Mouse (Mus musculus) bone marrow, adult 2 months (tissue): ENCODE data around the gene Ncbp2.

Experiments used
- CTCF ChIP-seq: fragments of 200-500 bp; IDR thresholded peaks from 2 replicates; pipeline ENCODE4 v1.5.1; 2011; ENCODE audit warnings: low read length, control low read depth; ENCODE audit not compliant: control insufficient read depth, insufficient read depth
- POLR2A ChIP-seq: fragments of 200-500 bp; IDR thresholded peaks from 2 replicates; pipeline ENCODE4 v1.6.1; 2011; ENCODE audit warnings: low read depth, mild to moderate bottlenecking, control low read depth, low read length, borderline replicate concordance; ENCODE audit not compliant: control insufficient read depth

- TF ChIP-seq CTCF (no peak), POLR2A (no peak)
These were observed 56.4 kb downstream of the Ncbp2 start for GRCm38 (mm10) chr16:32004731-32005130.
